Mouse (Mus musculus) midbrain, postnatal 0 days (tissue): Measurements from ENCODE around the gene Mad1l1. TPM values are rescaled to one million over a fixed set of nuclear protein-coding genes. Genes with fewer than 3 reads are reported as not detected.

Source experiments
- ATAC-seq: fragments of 200-750 bp; cut with Nextera tagmentation; 2 replicates; pipeline ENCODE4 v1.8.0; 2017; ENCODE audit warnings: moderate number of reproducible peaks, mild to moderate bottlenecking, moderate TSS enrichment, moderate library complexity; ENCODE audit not compliant: low FRiP score
- DNase-seq: peaks from one replicate; pipeline ENCODE4 v3.0.0-alpha.2; 2015; ENCODE audit warnings: low spot score
- H3K27ac ChIP-seq: fragments of 300-500 bp; sonication (generic); 2 replicates; pipeline ENCODE4 v1.5.1; 2014; ENCODE audit warnings: low read depth, mild to moderate bottlenecking, low read length, mixed read lengths
- H3K27me3 ChIP-seq: fragments of 300-500 bp; sonication (generic); 2 replicates; pipeline ENCODE4 v1.6.1; 2014; ENCODE audit warnings: low read length, control low read depth, mixed read lengths; ENCODE audit not compliant: insufficient read depth
- H3K36me3 ChIP-seq: fragments of 300-500 bp; sonication (generic); 2 replicates; pipeline ENCODE4 v1.6.1; 2014; ENCODE audit warnings: low read length, control low read depth, mixed read lengths; ENCODE audit not compliant: insufficient read depth
- H3K4me1 ChIP-seq: fragments of 300-500 bp; sonication (generic); 2 replicates; pipeline ENCODE4 v1.6.1; 2014; ENCODE audit warnings: mild to moderate bottlenecking, control low read depth, antibody characterized with exemption, low read length, mixed read lengths; ENCODE audit not compliant: insufficient read depth
- H3K4me2 ChIP-seq: fragments of 300-500 bp; sonication (generic); 2 replicates; pipeline ENCODE4 v1.6.1; 2014; ENCODE audit warnings: low read depth, mild to moderate bottlenecking, low read length, mixed read lengths; ENCODE audit not compliant: poor library complexity, severe bottlenecking
- H3K4me3 ChIP-seq: fragments of 300-500 bp; sonication (generic); 2 replicates; pipeline ENCODE4 v1.5.1; 2014; ENCODE audit warnings: low read depth, mild to moderate bottlenecking, low read length, moderate library complexity
- H3K9ac ChIP-seq: fragments of 300-500 bp; sonication (generic); replicated peaks from 2 replicates; pipeline ENCODE4 v1.6.1; 2014; ENCODE audit warnings: mild to moderate bottlenecking, low read length, moderate library complexity, mixed read lengths; ENCODE audit not compliant: poor library complexity, severe bottlenecking
- H3K9me3 ChIP-seq: fragments of 300-500 bp; sonication (generic); 2 replicates; pipeline ENCODE4 v1.6.1; 2016; ENCODE audit warnings: low read length, control low read depth
- CTCF ChIP-seq: IDR thresholded peaks from 2 replicates; pipeline ENCODE4 v1.5.1; 2016; ENCODE audit warnings: antibody characterized with exemption, mild to moderate bottlenecking
- WGBS: fragments of 180-500 bp; shearing (Covaris S2); extraction: QIAGEN DNeasy Blood & Tissue Kit; methylation state at CpG from one replicate; pipeline ENCODE4 v1.1.7; 2014; 5-methylcytosine and 5-hydroxymethylcytosine counted together
- polyA plus RNA-seq: library from polyadenylated mRNA; unstranded; fragments of >200 nt; fragmentation: Nextera tagmentation; extraction: Ambion mirVana; gene quantifications from 2 replicates; pipeline ENCODE4 v1.2.1, GENCODE M21; 2015
- total RNA-seq: library from RNA; depleted of rRNA; stranded (reverse); fragments of >200 nt; gene quantifications from 2 replicates; pipeline ENCODE4 v1.2.3, GENCODE M21; 2014

The Mad1l1 gene
- total and polyA plus RNA-seq, 2 experiments from 2014 or later, result 25.9 to 33.5 TPM

- Histone ChIP-seq H3K4me1 (peaks cover 10% of the 10 kb centered on the region; the same call in 1 of the 2 replicates), H3K27ac (peak overlapping the region; percentile 38; the same call in 1 of the 2 replicates), H3K4me2 (no peak overlapping the region), H3K4me3 (no peak overlapping the region), H3K9me3 (no peaks in the 10 kb centered on the region), H3K36me3 (peaks cover 4% of the 10 kb centered on the region; the same call in 1 of the 2 replicates), H3K9ac (no peak overlapping the region), H3K27me3 (no peaks in the 10 kb centered on the region)
- ATAC-seq (peak; percentile 69), DNase-seq (peak; percentile 89)
- 33% methylated on average over 8 of the region's 8 CpGs for WGBS
- no peak for TF ChIP-seq CTCF
Measured at GRCm38 (mm10) chr5:140115434-140116271, 205.7 kb downstream of the Mad1l1 start.

- peaks cover 10% of the 10 kb centered on the region; the same call in 1 of the 2 replicates for H3K4me1 ChIP-seq
- no peak for ATAC-seq
- peaks cover 4% of the 10 kb centered on the region; the same call in 1 of the 2 replicates for H3K36me3 ChIP-seq
- H3K27ac ChIP-seq, result no peak overlapping the region
- no peak for DNase-seq
- H3K4me2 ChIP-seq, result no peak overlapping the region
- H3K9me3 ChIP-seq, result no peaks in the 10 kb centered on the region
- no peak overlapping the region for H3K4me3 ChIP-seq
- no peak overlapping the region for H3K9ac ChIP-seq
- TF ChIP-seq CTCF, result peak; percentile 48
- no peaks in the 10 kb centered on the region for H3K27me3 ChIP-seq
- 72% methylated on average over 3 of the region's 3 CpGs for WGBS
Measured at GRCm38 (mm10) chr5:140114512-140115060, 206.8 kb downstream of the Mad1l1 start.

- Histone ChIP-seq H3K36me3 (peaks cover 4% of the 10 kb centered on the region; the same call in 1 of the 2 replicates), H3K4me3 (no peak overlapping the region), H3K4me1 (peaks cover 10% of the 10 kb centered on the region; the same call in 1 of the 2 replicates), H3K9me3 (no peaks in the 10 kb centered on the region), H3K9ac (no peak overlapping the region), H3K4me2 (no peak overlapping the region), H3K27ac (no peak overlapping the region), H3K27me3 (no peaks in the 10 kb centered on the region)
- 93% methylated on average over 2 of the region's 2 CpGs for WGBS
- TF ChIP-seq CTCF, result no peak
- DNase-seq (no peak), ATAC-seq (no peak)
Measured at GRCm38 (mm10) chr5:140113281-140113680, 208.1 kb downstream of the Mad1l1 start.

- H3K4me1 ChIP-seq, result peaks cover 2% of the 10 kb centered on the region; the same call in 1 of the 2 replicates
- DNase-seq (no peak), ATAC-seq (no peak)
- no peak overlapping the region for H3K4me3 ChIP-seq
- WGBS, result 84% methylated on average over 3 of the region's 3 CpGs
- H3K27ac ChIP-seq, result no peak overlapping the region
- no peak overlapping the region for H3K9ac ChIP-seq
- peaks cover 4% of the 10 kb centered on the region; the same call in 1 of the 2 replicates for H3K36me3 ChIP-seq
- H3K9me3 ChIP-seq, result no peaks in the 10 kb centered on the region
- no peak for TF ChIP-seq CTCF
- H3K27me3 ChIP-seq, result no peaks in the 10 kb centered on the region
- no peak overlapping the region for H3K4me2 ChIP-seq
Measured at GRCm38 (mm10) chr5:140110024-140110423, 211.3 kb downstream of the Mad1l1 start.

- Histone ChIP-seq H3K4me1 (no peaks in the 10 kb centered on the region), H3K4me3 (no peak overlapping the region), H3K9me3 (no peaks in the 10 kb centered on the region), H3K9ac (no peak overlapping the region), H3K27me3 (no peaks in the 10 kb centered on the region), H3K27ac (no peak overlapping the region), H3K36me3 (peaks cover 4% of the 10 kb centered on the region; the same call in 1 of the 2 replicates), H3K4me2 (no peak overlapping the region)
- DNase-seq (no peak), ATAC-seq (no peak)
- WGBS, result 98% methylated on average over 2 of the region's 2 CpGs
- TF ChIP-seq CTCF, result no peak
Measured at GRCm38 (mm10) chr5:140107907-140108306, 213.4 kb downstream of the Mad1l1 start.

GRCm38 (mm10) chr5:140106051-140106450 is 215.3 kb downstream of the Mad1l1 start:
- no peak for TF ChIP-seq CTCF
- Histone ChIP-seq H3K36me3 (no peaks in the 10 kb centered on the region), H3K4me3 (no peak overlapping the region), H3K27ac (no peak overlapping the region), H3K9me3 (no peaks in the 10 kb centered on the region), H3K4me1 (no peaks in the 10 kb centered on the region), H3K27me3 (no peaks in the 10 kb centered on the region), H3K9ac (no peak overlapping the region), H3K4me2 (no peak overlapping the region)
- WGBS, result 93% methylated on average over 3 of the region's 3 CpGs
- DNase-seq (no peak), ATAC-seq (no peak)
